Mouse (Mus musculus): Measurements from ENCODE around the gene Erich4. TPM values are rescaled to one million over a fixed set of nuclear protein-coding genes. Genes with fewer than 3 reads are reported as not detected.
"Not testable (repeated sequence)": the region's sequence is repeated elsewhere in the genome, so short reads cannot be mapped to it uniquely, and the experiment has no call there.

Erich4 gene
- polyA plus RNA-seq, 1 experiment = not detected

GRCm38 (mm10) chr7:25579441-25579840 lies 36.3 kb downstream of the Erich4 start:
- no peak for DNase-seq (ENCODE audit: low spot score)

GRCm38 (mm10) chr7:25576793-25577437 lies 38.8 kb downstream of the Erich4 start:
- not testable (repeated sequence) for DNase-seq (ENCODE audit: low spot score)

GRCm38 (mm10) chr7:25576308-25576707 lies 39.4 kb downstream of the Erich4 start:
- not testable (repeated sequence) for DNase-seq (ENCODE audit: low spot score)

- DNase-seq (ENCODE audit: low spot score) = no peak
Measured at GRCm38 (mm10) chr7:25575870-25576269, 39.8 kb downstream of the Erich4 start.

GRCm38 (mm10) chr7:25575105-25575504 lies 40.6 kb downstream of the Erich4 start:
- no peak for DNase-seq (ENCODE audit: low spot score)

GRCm38 (mm10) chr7:25573806-25574205 lies 41.9 kb downstream of the Erich4 start:
- not testable (repeated sequence) for DNase-seq (ENCODE audit: low spot score)

GRCm38 (mm10) chr7:25568721-25569120 lies 47.0 kb downstream of the Erich4 start:
- DNase-seq (ENCODE audit: low spot score) = no peak

Other genes starting within 250 kb of the Erich4 start
- not detected in 2 replicates for gene Cnfn, start 246.2 kb downstream of the Erich4 start, polyA plus RNA-seq (2012; rRNA removed)
- 24.8 and 25.1 TPM in 2 replicates for gene Lipe, start 217.2 kb downstream of the Erich4 start, polyA plus RNA-seq (2012; rRNA removed)
- 0.08 and 0.16 TPM in 2 replicates for gene Cxcl17, start 203.0 kb downstream of the Erich4 start, polyA plus RNA-seq (2012; rRNA removed)
- 7.9 and 8.5 TPM in 2 replicates for gene Ceacam1, start 138.3 kb downstream of the Erich4 start, polyA plus RNA-seq (2012; rRNA removed)
- gene Ceacam2, start 76.0 kb downstream of the Erich4 start, polyA plus RNA-seq (2012; rRNA removed) = 0.39 and 0.77 TPM in 2 replicates
- gene Dmac2, start 3.5 kb upstream of the Erich4 start, polyA plus RNA-seq (2012; rRNA removed) = 38.9 and 44.1 TPM in 2 replicates
- gene B3gnt8, start 10.8 kb upstream of the Erich4 start, polyA plus RNA-seq (2012; rRNA removed) = 13.2 and 14.1 TPM in 2 replicates
- gene Bckdha, start 43.1 kb upstream of the Erich4 start, polyA plus RNA-seq (2012; rRNA removed) = 90.1 and 102 TPM in 2 replicates
- 50.4 and 64.6 TPM in 2 replicates for gene Exosc5, start 43.3 kb upstream of the Erich4 start, polyA plus RNA-seq (2012; rRNA removed)
- gene Tmem91, start 59.3 kb upstream of the Erich4 start, polyA plus RNA-seq (2012; rRNA removed) = 1.1 and 1.3 TPM in 2 replicates
- 25.6 TPM in 2 replicates for gene B9d2, start 64.9 kb upstream of the Erich4 start, polyA plus RNA-seq (2012; rRNA removed)
- 16.2 and 27.6 TPM in 2 replicates for gene Tgfb1, start 71.1 kb upstream of the Erich4 start, polyA plus RNA-seq (2012; rRNA removed)
- 42.4 and 49.7 TPM in 2 replicates for gene Ccdc97, start 103.2 kb upstream of the Erich4 start, polyA plus RNA-seq (2012; rRNA removed)
- gene Hnrnpul1, start 138.9 kb upstream of the Erich4 start, polyA plus RNA-seq (2012; rRNA removed) = 18.9 and 44.9 TPM in 2 replicates
- gene Axl, start 172.8 kb upstream of the Erich4 start, polyA plus RNA-seq (2012; rRNA removed) = 92.8 and 117 TPM in 2 replicates
- 28.4 and 30.1 TPM in 2 replicates for gene Cyp2s1, start 201.0 kb upstream of the Erich4 start, polyA plus RNA-seq (2012; rRNA removed)